Mouse (Mus musculus) regulatory T cell (primary cell): ENCODE results near the gene Stxbp4.

ENCODE experiments used
- in situ Hi-C: fragments of 300-600 bp; cut with MboI, MseI; formaldehyde crosslinking; loops from one replicate; pipeline ENCODE4 v1.15.1; 2025; ENCODE audit warnings: high pct_unique_total_duplicates

The Stxbp4 gene

GRCm38 (mm10) chr11:90650231-90650885, 12.5 kb upstream of the Stxbp4 start:
- in situ Hi-C loops, result no loop called here

GRCm38 (mm10) chr11:90649777-90650176, 11.9 kb upstream of the Stxbp4 start:
- in situ Hi-C loops, result no loop called here

- in situ Hi-C loops, result no loop called here
These were observed 487 bp upstream of the Stxbp4 start for GRCm38 (mm10) chr11:90638312-90638830.

- in situ Hi-C loops, result no loop called here
These were observed 3.2 kb downstream of the Stxbp4 start for GRCm38 (mm10) chr11:90634661-90635060.

GRCm38 (mm10) chr11:90632480-90632879, 5.4 kb downstream of the Stxbp4 start:
- in situ Hi-C loops, result no loop called here

GRCm38 (mm10) chr11:90627751-90628150, 10.1 kb downstream of the Stxbp4 start:
- in situ Hi-C loops, result no loop called here

- in situ Hi-C loops, result no loop called here
These were observed 12.7 kb downstream of the Stxbp4 start for GRCm38 (mm10) chr11:90625174-90625573.

- in situ Hi-C loops, result no loop called here
These were observed 14.4 kb downstream of the Stxbp4 start for GRCm38 (mm10) chr11:90623477-90623876.

- in situ Hi-C loops, result no loop called here
These were observed 15.4 kb downstream of the Stxbp4 start for GRCm38 (mm10) chr11:90622500-90622899.

GRCm38 (mm10) chr11:90622044-90622443, 15.8 kb downstream of the Stxbp4 start:
- in situ Hi-C loops, result no loop called here

GRCm38 (mm10) chr11:90616431-90616830, 21.5 kb downstream of the Stxbp4 start:
- in situ Hi-C loops, result loop anchor here (10.0 kb wide), 4 partner anchors 132 to 632 kb away; no protein-coding TSS in a partner anchor

GRCm38 (mm10) chr11:90614743-90615142, 23.1 kb downstream of the Stxbp4 start:
- in situ Hi-C loops, result loop anchor here (10.0 kb wide), 4 partner anchors 130 to 630 kb away; no protein-coding TSS in a partner anchor

- in situ Hi-C loops, result loop anchor here (10.0 kb wide), 4 partner anchors 127 to 627 kb away; no protein-coding TSS in a partner anchor
These were observed 25.8 kb downstream of the Stxbp4 start for GRCm38 (mm10) chr11:90612118-90612517.

GRCm38 (mm10) chr11:90603066-90603465, 34.8 kb downstream of the Stxbp4 start:
- in situ Hi-C loops, result no loop called here

- in situ Hi-C loops, result no loop called here
These were observed 42.1 kb downstream of the Stxbp4 start for GRCm38 (mm10) chr11:90595826-90596225.

- in situ Hi-C loops, result no loop called here
These were observed 46.9 kb downstream of the Stxbp4 start for GRCm38 (mm10) chr11:90590996-90591395.

- in situ Hi-C loops, result no loop called here
These were observed 51.7 kb downstream of the Stxbp4 start for GRCm38 (mm10) chr11:90586203-90586602.

GRCm38 (mm10) chr11:90585754-90586153, 52.1 kb downstream of the Stxbp4 start:
- in situ Hi-C loops, result no loop called here

GRCm38 (mm10) chr11:90577057-90577780, 60.7 kb downstream of the Stxbp4 start:
- in situ Hi-C loops, result no loop called here

- in situ Hi-C loops, result no loop called here
These were observed 61.5 kb downstream of the Stxbp4 start for GRCm38 (mm10) chr11:90576282-90576972.

GRCm38 (mm10) chr11:90575491-90576048, 62.3 kb downstream of the Stxbp4 start:
- in situ Hi-C loops, result no loop called here
